Mouse (Mus musculus) lung, embryonic 14.5 days (tissue): ENCODE data around the gene Map1a. TPM values are rescaled to one million over a fixed set of nuclear protein-coding genes. Genes with fewer than 3 reads are reported as not detected.
A peak's percentile ranks its signal among the peaks of the same experiment; 100 is the strongest.

Experiments used
- ATAC-seq: fragments of 200-750 bp; cut with Nextera tagmentation; 2 replicates; pipeline ENCODE4 v1.8.0; 2017; ENCODE audit warnings: mild to moderate bottlenecking, moderate TSS enrichment, moderate library complexity; ENCODE audit not compliant: insufficient read depth
- DNase-seq: peaks from one replicate; pipeline ENCODE4 v3.0.0-alpha.2; 2015
- H3K27ac ChIP-seq: fragments of 300-500 bp; sonication (generic); 2 replicates; pipeline ENCODE4 v1.5.1; 2014; ENCODE audit warnings: low read depth, mild to moderate bottlenecking, moderate library complexity
- H3K27me3 ChIP-seq: fragments of 300-500 bp; sonication (generic); 2 replicates; pipeline ENCODE4 v1.6.1; 2014; ENCODE audit warnings: low read length, control low read depth; ENCODE audit not compliant: insufficient read depth
- H3K36me3 ChIP-seq: fragments of 300-500 bp; sonication (generic); 2 replicates; pipeline ENCODE4 v1.6.1; 2014; ENCODE audit warnings: control low read depth; ENCODE audit not compliant: insufficient read depth
- H3K4me1 ChIP-seq: fragments of 300-500 bp; sonication (generic); 2 replicates; pipeline ENCODE4 v1.6.1; 2014; ENCODE audit warnings: antibody characterized with exemption, control low read depth; ENCODE audit not compliant: insufficient read depth
- H3K4me2 ChIP-seq: fragments of 300-500 bp; sonication (generic); 2 replicates; pipeline ENCODE4 v1.6.1; 2014; ENCODE audit warnings: mild to moderate bottlenecking
- H3K4me3 ChIP-seq: fragments of 300-500 bp; sonication (generic); 2 replicates; pipeline ENCODE4 v1.5.1; 2014; ENCODE audit warnings: low read depth, low read length
- H3K9ac ChIP-seq: fragments of 300-500 bp; sonication (generic); 2 replicates; pipeline ENCODE4 v1.6.1; 2014
- H3K9me3 ChIP-seq: fragments of 300-500 bp; sonication (generic); 2 replicates; pipeline ENCODE4 v1.6.1; 2016; ENCODE audit warnings: low read depth, low read length, control low read depth
- CTCF ChIP-seq: IDR thresholded peaks from 2 replicates; pipeline ENCODE4 v1.5.1; 2016; ENCODE audit warnings: antibody characterized with exemption, low read depth
- WGBS: fragments of 180-500 bp; shearing (Covaris S2); extraction: QIAGEN DNeasy Blood & Tissue Kit; methylation state at CpG from one replicate; pipeline ENCODE4 v1.1.7; 2014; 5-methylcytosine and 5-hydroxymethylcytosine counted together
- polyA plus RNA-seq: library from polyadenylated mRNA; unstranded; fragments of >200 nt; fragmentation: Nextera tagmentation; extraction: Ambion mirVana; gene quantifications from 2 replicates; pipeline ENCODE4 v1.2.1, GENCODE M21; 2014

The Map1a gene
- 5.5 and 5.7 TPM in 2 replicates for polyA plus RNA-seq

DNA sequence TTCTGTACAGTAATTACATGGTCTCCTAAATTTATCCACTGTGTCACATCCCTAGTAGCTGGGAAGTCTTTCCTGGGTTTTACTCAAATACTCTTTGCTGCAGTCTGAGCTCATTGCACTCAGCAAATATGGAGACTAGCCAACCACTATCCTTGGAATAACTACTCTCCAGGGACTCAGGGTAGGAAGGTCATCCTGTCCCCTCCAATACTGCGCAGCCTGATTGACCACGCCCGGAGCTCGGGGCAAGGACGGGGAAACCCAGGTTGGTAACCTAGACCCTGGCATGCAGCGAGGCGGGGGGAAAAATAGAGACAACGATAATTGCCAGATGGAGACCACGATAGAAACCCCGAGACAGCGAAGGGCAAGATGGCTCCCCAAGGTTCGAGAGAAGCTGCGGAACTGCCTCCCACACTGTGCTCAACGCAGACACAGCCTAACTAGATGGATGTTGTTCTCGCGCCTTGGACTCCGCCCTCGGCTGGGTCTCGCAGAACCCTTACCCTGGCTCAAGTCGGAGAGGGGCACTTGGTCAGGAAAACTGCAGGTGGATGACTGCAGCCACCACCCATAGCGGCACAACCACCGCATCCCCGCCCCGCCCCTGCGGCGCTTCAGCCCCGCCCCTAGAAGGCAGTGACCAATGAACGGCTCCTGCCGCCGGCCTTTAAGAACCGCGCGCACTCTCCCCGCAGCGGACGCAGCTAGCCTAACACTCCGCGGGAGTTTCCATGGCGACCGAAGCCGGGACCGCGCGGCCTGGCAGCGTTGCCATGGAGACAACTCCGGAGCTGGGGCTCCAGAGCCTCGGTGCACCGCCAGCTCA lies at the start of gene Map1a:
Gene Map1a (plus strand): TSS at position 700 of the 829 bp plus-strand sequence.
- TF ChIP-seq CTCF = 0 out of 2 replicates have a peak, but pooled peaks have one; percentile 2
- peaks cover 24% of the 10 kb centered on the region for H3K27me3 ChIP-seq
- no peak within 1 kb of the TSS for H3K27ac ChIP-seq
- H3K36me3 ChIP-seq = no peaks in the 10 kb centered on the region
- peaks cover 4% of the 10 kb centered on the region for H3K4me1 ChIP-seq
- DNase-seq (peak; percentile 98), ATAC-seq (peak; percentile 98)
- no peaks in the 10 kb centered on the region for H3K9me3 ChIP-seq
- H3K9ac ChIP-seq = peak within 1 kb of the TSS; percentile 18
- WGBS = 2% methylated on average over 48 of the region's 48 CpGs
- H3K4me2 ChIP-seq = peak within 1 kb of the TSS; percentile 79
- H3K4me3 ChIP-seq = peak within 1 kb of the TSS; percentile 38

DNA sequence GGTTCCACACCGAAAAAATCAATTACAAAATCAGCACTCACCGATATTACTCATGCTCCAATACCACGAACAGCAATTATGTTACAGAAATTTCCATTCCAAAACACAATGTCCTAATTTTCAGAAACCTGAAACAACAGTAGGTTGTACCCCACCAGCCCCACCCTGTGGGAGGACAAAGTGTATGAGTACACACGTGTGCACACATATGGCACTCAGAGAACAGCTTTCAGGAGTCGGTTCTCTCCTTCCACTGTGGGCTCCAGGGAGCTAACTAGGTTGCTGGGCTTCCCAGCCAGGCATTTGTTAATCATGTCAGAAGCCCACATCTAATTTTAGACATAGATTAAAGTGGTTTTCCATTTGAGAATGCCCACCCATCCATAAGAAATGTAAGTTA lies 45.3 kb upstream of the Map1a start:
- H3K4me3 ChIP-seq = no peak overlapping the region
- no peak overlapping the region for H3K9ac ChIP-seq
- no peaks in the 10 kb centered on the region for H3K4me1 ChIP-seq
- no peak for DNase-seq
- WGBS = 92% methylated on average over 5 of the region's 5 CpGs
- TF ChIP-seq CTCF = no peak
- peaks cover 85% of the 10 kb centered on the region for H3K36me3 ChIP-seq
- H3K27ac ChIP-seq = no peak overlapping the region
- H3K9me3 ChIP-seq = no peaks in the 10 kb centered on the region
- no peak overlapping the region for H3K4me2 ChIP-seq
- H3K27me3 ChIP-seq = no peaks in the 10 kb centered on the region
- no peak for ATAC-seq

DNA sequence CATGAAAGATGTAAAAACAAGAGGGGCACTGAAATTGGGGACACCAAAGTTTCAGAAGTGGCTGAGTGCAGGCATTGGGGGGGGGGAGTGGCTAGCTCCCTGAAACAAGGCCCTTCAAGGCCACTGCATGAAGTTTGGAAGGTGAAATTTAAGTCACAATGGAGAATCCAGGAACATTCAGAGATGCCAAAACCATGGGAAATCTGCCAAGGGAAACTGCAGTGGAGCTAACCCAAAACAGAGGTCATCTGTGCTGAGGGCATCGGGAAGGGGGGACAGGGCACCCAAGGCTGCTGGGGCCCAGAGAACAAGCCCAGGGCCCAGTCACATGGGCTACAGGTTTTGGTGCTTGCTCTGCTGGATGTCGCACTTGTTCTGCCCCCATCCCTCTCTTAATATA lies 39.6 kb upstream of the Map1a start:
- ATAC-seq = no peak
- WGBS = 89% methylated on average over 2 of the region's 2 CpGs
- DNase-seq = no peak
- H3K36me3 ChIP-seq = peaks cover 93% of the 10 kb centered on the region
- no peak overlapping the region for H3K9ac ChIP-seq
- no peaks in the 10 kb centered on the region for H3K9me3 ChIP-seq
- H3K4me2 ChIP-seq = no peak overlapping the region
- H3K27me3 ChIP-seq = no peaks in the 10 kb centered on the region
- H3K27ac ChIP-seq = no peak overlapping the region
- TF ChIP-seq CTCF = no peak
- no peak overlapping the region for H3K4me3 ChIP-seq
- no peaks in the 10 kb centered on the region for H3K4me1 ChIP-seq

- DNase-seq (no peak), ATAC-seq (no peak)
- Histone ChIP-seq H3K4me1 (0 out of 2 replicates have a peak, but pooled peaks cover 6% of the 10 kb centered on the region), H3K4me3 (no peak overlapping the region), H3K27me3 (no peaks in the 10 kb centered on the region), H3K27ac (no peak overlapping the region), H3K36me3 (peaks cover 41% of the 10 kb centered on the region), H3K9ac (no peak overlapping the region), H3K4me2 (no peak overlapping the region), H3K9me3 (no peaks in the 10 kb centered on the region)
- TF ChIP-seq CTCF = no peak
- WGBS = 73% methylated on average over 8 of the region's 8 CpGs
Measured at GRCm38 (mm10) chr2:121268446-121268845, 21.0 kb upstream of the Map1a start.

DNA sequence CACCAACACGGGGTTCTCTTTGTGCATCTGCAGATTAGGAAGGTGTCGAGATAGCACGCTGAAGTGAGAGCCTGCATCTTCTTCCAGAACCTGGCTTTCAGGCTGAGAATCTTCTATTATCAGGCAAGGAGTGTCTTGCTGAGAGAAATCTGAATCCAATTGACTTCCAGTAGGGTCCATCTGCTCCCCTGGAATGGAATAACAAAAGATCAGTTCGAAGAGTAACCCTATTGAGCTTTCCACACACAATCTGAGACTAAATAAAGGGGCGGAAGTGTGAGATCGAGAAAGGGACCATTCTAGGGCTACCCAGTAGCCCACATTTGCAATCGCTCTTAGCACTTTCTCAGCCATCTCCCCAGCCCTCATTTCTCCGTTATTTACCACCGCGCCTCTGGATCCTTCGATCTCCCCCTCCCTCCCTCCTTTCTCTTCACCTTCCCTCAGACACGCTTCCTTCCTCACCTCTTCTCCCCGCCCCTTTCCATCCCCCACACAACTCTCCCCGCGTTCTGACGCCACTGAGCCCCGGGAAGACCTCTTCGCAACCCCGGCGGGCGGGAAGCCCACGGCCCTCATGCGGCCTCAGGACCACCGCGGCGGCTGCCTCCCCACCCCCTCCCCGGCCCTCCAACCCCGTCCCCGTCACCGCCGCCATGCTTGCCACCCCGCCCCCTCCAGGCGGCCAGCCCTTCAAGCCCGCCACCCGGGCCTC lies 18.7 kb upstream of the Map1a start:
- peak overlapping the region; percentile 75 for H3K27ac ChIP-seq
- H3K27me3 ChIP-seq = no peaks in the 10 kb centered on the region
- peak overlapping the region; percentile 74 for H3K9ac ChIP-seq
- H3K4me2 ChIP-seq = peak overlapping the region; percentile 78
- peaks cover 34% of the 10 kb centered on the region for H3K36me3 ChIP-seq
- TF ChIP-seq CTCF = no peak
- WGBS = 1% methylated on average over 35 of the region's 35 CpGs
- peak; percentile 89 for ATAC-seq
- H3K9me3 ChIP-seq = no peaks in the 10 kb centered on the region
- H3K4me3 ChIP-seq = peak overlapping the region; percentile 78
- DNase-seq = peak; percentile 23
- H3K4me1 ChIP-seq = 0 out of 2 replicates have a peak, but pooled peaks cover 6% of the 10 kb centered on the region

DNA sequence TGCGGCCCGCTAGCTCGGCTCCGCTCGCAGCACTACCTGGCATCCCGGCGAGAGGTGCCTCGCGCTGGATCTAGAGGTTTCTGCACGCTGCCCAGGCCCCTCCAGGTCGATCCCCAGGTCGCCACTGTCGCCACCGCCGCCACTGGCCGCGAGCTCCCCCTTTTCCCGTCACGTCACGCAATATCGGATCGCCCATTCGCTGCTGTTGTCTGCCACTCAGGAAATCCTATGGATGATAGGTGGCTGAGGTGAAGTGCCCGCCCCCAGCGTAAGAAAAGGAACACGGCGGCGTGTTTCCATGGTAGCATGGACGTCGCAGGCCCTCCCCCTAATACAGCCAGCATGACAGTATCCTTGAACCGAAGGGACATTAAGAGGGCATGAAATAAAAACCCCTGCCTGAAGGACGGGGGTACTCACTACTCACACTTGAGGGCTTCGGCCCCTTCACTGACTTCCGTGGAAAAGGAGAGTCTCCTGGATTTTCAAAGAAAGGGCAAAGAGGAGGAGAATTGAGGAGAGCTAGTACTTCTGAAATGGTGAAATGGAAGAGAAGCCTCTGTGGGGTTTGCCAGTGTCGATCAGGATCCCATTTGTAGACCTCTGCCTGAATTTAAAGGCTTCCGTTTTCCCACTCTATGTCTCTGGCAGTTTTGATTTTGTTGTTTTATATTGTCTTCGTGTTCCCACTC lies 18.0 kb upstream of the Map1a start, which contains the start of gene Trp53bp1:
Gene Trp53bp1 (minus strand): TSS at position 172 of the 692 bp plus-strand sequence.
- H3K27ac ChIP-seq = peak within 1 kb of the TSS; percentile 75
- peak within 1 kb of the TSS; percentile 78 for H3K4me2 ChIP-seq
- no peaks in the 10 kb centered on the region for H3K27me3 ChIP-seq
- H3K36me3 ChIP-seq = peaks cover 34% of the 10 kb centered on the region
- peak within 1 kb of the TSS; percentile 74 for H3K9ac ChIP-seq
- DNase-seq = peak; percentile 98
- H3K4me3 ChIP-seq = peak within 1 kb of the TSS; percentile 78
- ATAC-seq = peak; percentile 100
- under 1% methylated on average over 37 of the region's 37 CpGs for WGBS
- no peaks in the 10 kb centered on the region for H3K9me3 ChIP-seq
- 0 out of 2 replicates have a peak, but pooled peaks cover 6% of the 10 kb centered on the region for H3K4me1 ChIP-seq
- TF ChIP-seq CTCF = no peak
